ENCODE assay signal across 8 mouse cellular contexts in the genomic region with DNA sequence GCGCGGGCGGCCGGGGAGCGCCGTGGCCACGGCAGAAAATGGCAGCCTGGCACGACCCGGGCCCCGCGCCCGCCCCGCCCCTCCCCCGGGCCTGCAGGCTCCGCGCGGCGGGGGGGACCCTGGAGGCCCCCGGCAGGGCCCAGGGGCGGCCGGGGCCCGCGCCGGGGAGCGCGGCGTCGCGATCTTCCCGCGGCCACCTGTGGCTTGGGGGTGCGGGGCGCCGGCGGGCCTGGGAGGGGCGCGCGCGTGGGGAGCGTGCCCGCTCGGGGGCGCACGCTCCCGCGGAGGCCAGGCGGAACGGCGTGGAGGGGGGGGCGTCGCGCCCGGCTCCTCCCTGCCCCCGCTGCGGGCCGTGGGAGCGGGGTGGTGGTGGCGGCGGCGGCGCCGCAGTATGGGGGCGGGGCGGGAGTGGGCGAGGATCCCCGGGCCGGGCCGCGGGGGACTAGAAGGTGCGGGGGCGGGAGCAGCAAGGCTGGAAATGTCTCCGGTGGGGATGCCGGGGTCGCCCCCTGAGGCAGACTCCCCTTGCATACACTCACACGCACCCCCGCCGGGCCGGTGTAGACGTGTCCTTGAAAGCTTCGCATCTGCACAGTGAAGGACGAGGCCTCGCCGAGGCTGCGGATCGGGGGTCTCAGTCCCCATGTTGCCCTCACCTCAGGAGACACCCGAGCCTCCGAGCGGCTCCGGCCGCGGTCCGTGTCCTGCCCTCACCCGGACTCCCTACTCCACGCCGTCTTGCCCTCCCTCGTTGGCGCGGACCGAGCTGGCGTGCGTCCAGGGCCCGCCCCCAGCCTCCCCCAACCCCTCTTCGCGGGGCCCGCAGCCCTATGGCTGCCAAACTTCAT. TPM values are rescaled to one million over a fixed set of nuclear protein-coding genes. Genes with fewer than 3 reads are reported as not detected.
A peak's percentile ranks its signal among the peaks of the same experiment; 100 is the strongest.
DNase-seq lines count a peak whose midpoint lies in the region; ATAC-seq and TF ChIP-seq lines count a peak whose summit lies in the region.

No protein-coding gene starts in this region.

- H3K9me3 ChIP-seq in ES-Bruce4 (replicated peaks; ENCODE audit: control insufficient read depth, insufficient read depth, low read length, poor library complexity, severe bottlenecking), result no peaks in the 10 kb centered on the region
- no peaks in the 10 kb centered on the region for H3K9me3 ChIP-seq in forebrain, embryonic 13.5 days (replicated peaks)
- no peaks in the 10 kb centered on the region for H3K9me3 ChIP-seq in hindbrain, embryonic 11.5 days (ENCODE audit: control insufficient read depth, low read length)

- no peaks in the 10 kb centered on the region for H3K36me3 ChIP-seq in ES-Bruce4 (ENCODE audit: control insufficient read depth, insufficient read depth, low read length, poor library complexity, severe bottlenecking)
- H3K36me3 ChIP-seq in forebrain, embryonic 13.5 days (ENCODE audit: poor library complexity, severe bottlenecking), result no peaks in the 10 kb centered on the region
- H3K36me3 ChIP-seq in hindbrain, embryonic 11.5 days (ENCODE audit: control insufficient read depth, insufficient read depth, low read length), result no peaks in the 10 kb centered on the region
- H3K36me3 ChIP-seq in small intestine, adult 2 months (ENCODE audit: control insufficient read depth, insufficient read depth, low read length), result no peaks in the 10 kb centered on the region

- H3K27me3 ChIP-seq in ES-Bruce4 (ENCODE audit: control insufficient read depth, insufficient read depth, low read length, poor library complexity, severe bottlenecking), result 0 out of 2 replicates have a peak, but pooled peaks cover 2% of the 10 kb centered on the region
- H3K27me3 ChIP-seq in forebrain, embryonic 13.5 days, result no peaks in the 10 kb centered on the region
- H3K27me3 ChIP-seq in hindbrain, embryonic 11.5 days (ENCODE audit: control insufficient read depth, insufficient read depth, low read length), result peaks cover 11% of the 10 kb centered on the region; the same call in 1 of the 2 replicates
- no peaks in the 10 kb centered on the region for H3K27me3 ChIP-seq in small intestine, adult 2 months (ENCODE audit: control insufficient read depth, insufficient read depth, low read length)

- WGBS in bone marrow, adult 2 months, result 1% methylated on average over 93 of the region's 105 CpGs
- 0% methylated on average over 41 of the region's 105 CpGs for WGBS in forebrain, embryonic 13.5 days
- WGBS in hindbrain, embryonic 11.5 days, result 0% methylated on average over 65 of the region's 105 CpGs
- WGBS in small intestine, adult 2 months, result under 1% methylated on average over 71 of the region's 105 CpGs

- DNase-seq in hindbrain, embryonic 11.5 days (ENCODE audit: low spot score), result peak; percentile 67
- peak; percentile 57 to 75 for DNase-seq in left cerebral cortex, postnatal 25 days (ENCODE audit: low spot score in 2 of 2)
- DNase-seq in mesoderm, embryonic 11.5 days (ENCODE audit: low read depth, low spot score), result peak; percentile 39

- peak overlapping the region; percentile 83 for H3K4me2 ChIP-seq in forebrain, embryonic 13.5 days
- peak overlapping the region; percentile 94 for H3K4me2 ChIP-seq in hindbrain, embryonic 11.5 days (replicated peaks; ENCODE audit: low read depth, low read length)

- intact Hi-C loops in left cerebral cortex, postnatal 25 days (cut with DNase I), result loop anchor here (2.0 kb wide), 2 partner anchors 27 to 63 kb away; no protein-coding TSS in a partner anchor

- H3K27ac ChIP-seq in ES-Bruce4 (ENCODE audit: insufficient read depth, low read length), result no peak overlapping the region
- peak overlapping the region; percentile 12; the same call in 1 of the 2 replicates for H3K27ac ChIP-seq in bone marrow, adult 2 months (ENCODE audit: control insufficient read depth, insufficient read depth, low read depth, low read length, poor library complexity)
- peak overlapping the region; percentile 87 for H3K27ac ChIP-seq in forebrain, embryonic 13.5 days
- peak overlapping the region; percentile 76 for H3K27ac ChIP-seq in hindbrain, embryonic 11.5 days (ENCODE audit: low read depth, low read length)
- peak overlapping the region; percentile 75 for H3K27ac ChIP-seq in small intestine, adult 2 months (ENCODE audit: insufficient read depth, low read depth, low read length)

- no peak for TF ChIP-seq POLR2A in ES-Bruce4 (IDR thresholded peaks at IDR 0.05; ENCODE audit: insufficient read depth, low read length)
- TF ChIP-seq POLR2A in bone marrow, adult 2 months (IDR thresholded peaks at IDR 0.05; ENCODE audit: borderline replicate concordance, control insufficient read depth, low read depth, low read length), result peak; percentile 40; the same call in 1 of the 2 replicates
- no peak for TF ChIP-seq POLR2A in small intestine, adult 2 months (IDR thresholded peaks at IDR 0.05; ENCODE audit: low read depth, low read length)

- H3K9ac ChIP-seq in ES-Bruce4 (ENCODE audit: low read depth, poor library complexity, severe bottlenecking), result peak overlapping the region; percentile 91
- peak overlapping the region; percentile 92 for H3K9ac ChIP-seq in forebrain, embryonic 13.5 days
- peak overlapping the region; percentile 85 for H3K9ac ChIP-seq in hindbrain, embryonic 11.5 days (ENCODE audit: low read depth, low read length)

- peaks cover 8% of the 10 kb centered on the region for H3K4me1 ChIP-seq in ES-Bruce4 (ENCODE audit: control insufficient read depth, insufficient read depth, low read length)
- H3K4me1 ChIP-seq in bone marrow, adult 2 months (ENCODE audit: control insufficient read depth, insufficient read depth, low read length), result peaks cover 1% of the 10 kb centered on the region; the same call in 1 of the 2 replicates
- peaks cover 51% of the 10 kb centered on the region for H3K4me1 ChIP-seq in forebrain, embryonic 13.5 days
- H3K4me1 ChIP-seq in hindbrain, embryonic 11.5 days (replicated peaks; ENCODE audit: control insufficient read depth, insufficient read depth, low read length), result no peaks in the 10 kb centered on the region; the same call in 1 of the 2 replicates
- H3K4me1 ChIP-seq in small intestine, adult 2 months (ENCODE audit: control insufficient read depth, insufficient read depth, insufficient read length, low read length), result peaks cover 20% of the 10 kb centered on the region

- peak; percentile 50 for ATAC-seq in forebrain, embryonic 13.5 days
- peak; percentile 54 for ATAC-seq in hindbrain, embryonic 11.5 days (ENCODE audit: low FRiP score)
- ATAC-seq in megakaryocyte progenitor cell, adult 5-6 weeks (replicated peaks; ENCODE audit: poor library complexity), result no peak

- no peak for TF ChIP-seq EP300 in ES-Bruce4 (IDR thresholded peaks at IDR 0.05; ENCODE audit: insufficient read depth, low read depth, low read length)

- peak overlapping the region; percentile 87 for H3K4me3 ChIP-seq in ES-Bruce4 (ENCODE audit: low read depth, low read length)
- H3K4me3 ChIP-seq in bone marrow, adult 2 months (replicated peaks; ENCODE audit: control insufficient read depth, low read depth, low read length), result peak overlapping the region; percentile 55
- H3K4me3 ChIP-seq in forebrain, embryonic 13.5 days, result peak overlapping the region; percentile 86
- H3K4me3 ChIP-seq in hindbrain, embryonic 11.5 days (ENCODE audit: low read depth, low read length), result peak overlapping the region; percentile 78
- H3K4me3 ChIP-seq in small intestine, adult 2 months (ENCODE audit: low read depth, low read length), result peak overlapping the region; percentile 91

- TF ChIP-seq CTCF in ES-Bruce4 (IDR thresholded peaks at IDR 0.05; ENCODE audit: low read depth, low read length), result no peak
- no peak for TF ChIP-seq CTCF in bone marrow, adult 2 months (IDR thresholded peaks at IDR 0.05; ENCODE audit: control insufficient read depth, insufficient read depth, low read length)
- no peak for TF ChIP-seq CTCF in small intestine, adult 2 months (IDR thresholded peaks at IDR 0.05; ENCODE audit: extremely low read depth, insufficient read length, insufficient replicate concordance, low read depth, low read length)

RNA-seq across cellular contexts. Expression of a gene that starts 2.0 kb away (rescaled TPM):
- polyA plus RNA-seq in ES-Bruce4 (2011; ENCODE audit: insufficient read depth, insufficient read length, low read depth, missing spikeins), result 31.9 and 44.2 TPM in 2 replicates
- polyA plus RNA-seq in bone marrow, adult 2 months (2011; ENCODE audit: insufficient read depth, insufficient read length, low replicate concordance, missing spikeins), result 26.8 and 41.5 TPM in 2 replicates
- polyA plus RNA-seq in forebrain, embryonic 13.5 days (2015; fragmentation: Nextera tagmentation; extraction: Ambion mirVana), result 98.5 and 110 TPM in 2 replicates
- polyA plus RNA-seq in hindbrain, embryonic 11.5 days (2014; fragmentation: Nextera tagmentation; extraction: Ambion mirVana), result 68.6 and 75.5 TPM in 2 replicates
- 100 to 1,000 TPM; 138 to 148 TPM for total RNA-seq in left cerebral cortex, postnatal 25 days (2021)
- 5.2 and 10.2 TPM in 2 replicates for polyA plus RNA-seq in small intestine, adult 2 months (2012; rRNA removed)
- 12.1 and 19.4 TPM in 2 replicates for total RNA-seq in megakaryocyte progenitor cell, adult 5-6 weeks (2015)
- 20.4 and 21.8 TPM in 2 replicates for total RNA-seq in megakaryocyte progenitor cell, adult 5-6 weeks (2017)
